Mouse (Mus musculus): Measurements from ENCODE around the gene Gm5168. TPM values are rescaled to one million over a fixed set of nuclear protein-coding genes. Genes with fewer than 3 reads are reported as not detected.
"Not testable (repeated sequence)": the region's sequence is repeated elsewhere in the genome, so short reads cannot be mapped to it uniquely, and the experiment has no call there.

Gene Gm5168
- polyA plus RNA-seq (2012; rRNA removed): not detected in 2 replicates

DNA sequence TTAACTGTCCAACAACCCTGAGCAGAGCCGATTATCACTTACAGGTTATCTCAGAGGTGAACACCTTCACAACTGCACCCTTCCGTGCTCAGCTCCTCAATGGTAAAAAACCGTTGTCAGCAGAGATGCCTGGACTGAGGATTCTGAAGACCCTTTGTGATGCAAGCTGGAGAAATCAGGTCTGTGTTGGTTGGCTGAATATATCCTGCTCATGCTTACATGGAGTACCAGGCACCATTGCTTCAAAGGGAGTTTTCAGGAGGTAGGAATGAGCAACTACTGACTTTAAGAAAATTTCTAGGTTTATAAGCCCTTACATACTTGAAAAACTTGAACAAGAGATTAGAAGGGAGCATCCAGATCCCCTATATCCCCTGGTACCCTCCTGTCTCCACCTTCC, at the start of gene Gm5168:
Gene Gm5168 (minus strand): TSS at position 101 of the 400 bp plus-strand sequence.
- DNase-seq; H3K27ac ChIP-seq (ENCODE audit: insufficient read depth, low read length); H3K4me1 ChIP-seq (ENCODE audit: control insufficient read depth, insufficient read depth, low read length); H3K4me3 ChIP-seq (replicated peaks; ENCODE audit: insufficient read depth, low read depth, low read length); H3K27me3 ChIP-seq (ENCODE audit: control insufficient read depth, insufficient read depth, low read length): not testable (repeated sequence)
- no CpG with 5 or more reads among the region's 3 CpGs for WGBS

Other genes with a start within 250 kb of the Gm5168 start
- not detected in 2 replicates for gene Gm2012, start 180.3 kb upstream of the Gm5168 start, polyA plus RNA-seq (2012; rRNA removed)